Mouse (Mus musculus) thymus, adult 2 months (tissue): ENCODE results near the gene Cd300lf. TPM values are rescaled to one million over a fixed set of nuclear protein-coding genes. Genes with fewer than 3 reads are reported as not detected.

Source experiments
- DNase-seq: peaks from one replicate; pipeline ENCODE4 v3.0.0; 2021
- H3K27ac ChIP-seq: fragments of 200-500 bp; 2 replicates; pipeline ENCODE4 v1.5.1; 2012; ENCODE audit warnings: low read length, control low read depth; ENCODE audit not compliant: control insufficient read depth, insufficient read depth
- H3K27me3 ChIP-seq: fragments of 200-500 bp; 2 replicates; pipeline ENCODE4 v1.6.1; 2012; ENCODE audit warnings: mild to moderate bottlenecking, low read length, moderate library complexity, mixed read lengths; ENCODE audit not compliant: control insufficient read depth, insufficient read depth
- H3K36me3 ChIP-seq: fragments of 200-500 bp; 2 replicates; pipeline ENCODE4 v1.6.1; 2012; ENCODE audit warnings: mild to moderate bottlenecking, low read length, moderate library complexity; ENCODE audit not compliant: control insufficient read depth, insufficient read depth
- H3K4me1 ChIP-seq: fragments of 200-500 bp; replicated peaks from 2 replicates; pipeline ENCODE4 v1.6.1; 2012; ENCODE audit warnings: low read length; ENCODE audit not compliant: control insufficient read depth, insufficient read depth
- H3K4me3 ChIP-seq: fragments of 200-500 bp; 2 replicates; pipeline ENCODE4 v1.5.1; 2012; ENCODE audit warnings: mild to moderate bottlenecking, low read length, control low read depth, moderate library complexity; ENCODE audit not compliant: control insufficient read depth, insufficient read depth
- CTCF ChIP-seq: fragments of 200-500 bp; IDR thresholded peaks from 2 replicates; pipeline ENCODE4 v1.5.1; 2012; ENCODE audit warnings: mild to moderate bottlenecking, control low read depth, low read length, moderate library complexity, borderline replicate concordance; ENCODE audit not compliant: control insufficient read depth, poor library complexity, insufficient read depth; ENCODE audit errors: extremely low read depth
- POLR2A ChIP-seq: fragments of 200-500 bp; IDR thresholded peaks from 2 replicates; pipeline ENCODE4 v1.6.1; 2012; ENCODE audit warnings: mild to moderate bottlenecking, low read length, control low read depth, moderate library complexity; ENCODE audit not compliant: control insufficient read depth, poor library complexity, insufficient read depth; ENCODE audit errors: extremely low read depth
- WGBS: fragments of 180-500 bp; shearing (Covaris S2); methylation state at CpG from one replicate; pipeline ENCODE4 v1.1.7; 2018; 5-methylcytosine and 5-hydroxymethylcytosine counted together
- polyA plus RNA-seq: library from polyadenylated mRNA; depleted of rRNA; stranded (reverse); fragments of >200 nt; gene quantifications from 2 replicates; pipeline ENCODE4 v1.2.3, GENCODE M21; 2012; rRNA removed

The Cd300lf gene
- 8.4 and 10.4 TPM in 2 replicates for polyA plus RNA-seq

DNA sequence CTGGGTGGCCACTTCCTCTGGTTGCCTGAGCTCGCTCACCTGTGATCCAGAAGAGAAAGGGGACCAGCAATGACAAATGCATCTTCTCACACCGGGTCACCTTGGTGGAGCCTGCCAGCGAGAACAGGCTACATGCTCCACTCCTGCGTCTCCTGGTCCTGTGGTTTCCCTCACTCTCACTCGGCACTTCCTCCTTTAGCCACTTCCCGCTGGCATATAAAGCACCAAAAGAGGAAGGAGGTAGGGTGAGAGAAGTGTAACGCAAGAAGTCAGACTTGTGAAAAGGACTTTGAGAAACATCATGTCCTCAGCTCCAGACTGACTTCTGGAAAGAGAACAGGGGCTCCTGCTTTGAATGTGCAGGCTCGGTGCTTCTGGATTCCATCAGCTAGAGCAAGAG lies at the start of gene Cd300lf:
Gene Cd300lf (minus strand): TSS at position 193 of the 400 bp plus-strand sequence.
- Histone ChIP-seq H3K4me3 (peak within 1 kb of the TSS; percentile 16; the same call in 1 of the 2 replicates), H3K36me3 (no peaks in the 10 kb centered on the region), H3K27ac (no peak within 1 kb of the TSS), H3K27me3 (no peaks in the 10 kb centered on the region), H3K4me1 (peaks cover 9% of the 10 kb centered on the region)
- TF ChIP-seq POLR2A (no peak), CTCF (no peak)
- 7% methylated on average over 8 of the region's 8 CpGs for WGBS
- peak; percentile 5 for DNase-seq

DNA sequence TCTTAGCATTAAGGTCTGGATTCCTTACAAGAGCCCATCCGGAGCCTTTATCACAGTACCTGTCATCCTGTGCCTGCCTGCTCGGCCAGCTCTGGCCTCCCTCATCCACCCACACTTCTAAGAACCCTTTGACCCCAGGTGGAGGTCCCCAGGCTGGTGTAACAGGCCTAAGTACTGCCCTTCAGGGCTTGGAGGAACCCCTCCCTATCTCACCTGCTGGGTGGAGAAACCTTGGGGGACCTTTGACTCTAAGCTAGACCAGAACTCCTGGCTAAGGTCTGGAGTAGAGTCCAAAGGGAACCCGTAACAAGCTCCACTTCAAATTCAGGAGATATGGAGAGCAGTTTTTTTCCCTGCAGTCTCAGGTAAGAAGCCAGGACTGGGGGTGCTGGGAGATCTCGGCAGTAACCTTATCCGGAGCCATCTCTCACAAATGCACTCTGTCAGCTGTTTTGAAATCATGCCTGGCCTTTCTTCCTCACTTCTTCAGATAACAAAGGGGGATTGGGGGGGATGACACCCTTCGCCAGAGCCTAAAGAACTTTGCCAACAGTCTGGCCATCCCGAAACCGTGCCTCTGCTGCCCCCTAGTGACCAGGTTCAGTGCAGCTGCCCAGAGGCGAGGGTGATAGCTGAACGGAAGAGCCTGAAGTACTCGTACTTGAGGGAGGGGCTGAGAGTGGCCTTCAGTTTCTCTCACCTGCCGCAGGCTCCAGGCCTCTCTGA lies 48.3 kb upstream of the Cd300lf start:
- 36% methylated on average over 12 of the region's 12 CpGs for WGBS
- no peak overlapping the region for H3K4me3 ChIP-seq
- H3K4me1 ChIP-seq: peaks cover 19% of the 10 kb centered on the region
- H3K36me3 ChIP-seq: peaks cover 50% of the 10 kb centered on the region
- H3K27ac ChIP-seq: no peak overlapping the region
- peak; percentile 92 for DNase-seq
- no peaks in the 10 kb centered on the region for H3K27me3 ChIP-seq
- TF ChIP-seq POLR2A: no peak
- peak; percentile 92 for TF ChIP-seq CTCF

DNA sequence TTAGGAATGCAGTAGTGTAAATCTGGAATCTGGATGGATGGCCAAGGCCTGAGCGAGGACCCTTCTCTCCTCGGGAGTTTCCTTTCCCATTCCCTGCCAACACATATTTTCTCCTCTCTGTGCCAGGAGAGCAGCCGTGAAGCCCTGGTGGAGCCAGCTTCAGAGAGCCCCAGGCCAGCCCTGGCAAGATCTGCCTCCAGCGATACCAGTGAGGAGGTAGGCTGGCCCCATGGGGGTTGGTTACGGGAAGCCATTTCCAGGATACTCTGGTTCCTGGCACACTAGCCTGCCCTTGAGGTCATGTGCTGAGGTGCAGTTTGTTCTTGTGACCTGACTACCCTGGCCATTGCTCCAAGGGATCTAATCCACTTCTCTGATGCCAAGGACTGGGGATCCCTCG lies 46.1 kb upstream of the Cd300lf start:
- TF ChIP-seq POLR2A (no peak), CTCF (no peak)
- H3K36me3 ChIP-seq: peaks cover 70% of the 10 kb centered on the region
- peaks cover 12% of the 10 kb centered on the region for H3K4me1 ChIP-seq
- H3K27ac ChIP-seq: no peak overlapping the region
- 93% methylated on average over 6 of the region's 6 CpGs for WGBS
- H3K4me3 ChIP-seq: no peak overlapping the region
- no peak for DNase-seq
- H3K27me3 ChIP-seq: no peaks in the 10 kb centered on the region

DNA sequence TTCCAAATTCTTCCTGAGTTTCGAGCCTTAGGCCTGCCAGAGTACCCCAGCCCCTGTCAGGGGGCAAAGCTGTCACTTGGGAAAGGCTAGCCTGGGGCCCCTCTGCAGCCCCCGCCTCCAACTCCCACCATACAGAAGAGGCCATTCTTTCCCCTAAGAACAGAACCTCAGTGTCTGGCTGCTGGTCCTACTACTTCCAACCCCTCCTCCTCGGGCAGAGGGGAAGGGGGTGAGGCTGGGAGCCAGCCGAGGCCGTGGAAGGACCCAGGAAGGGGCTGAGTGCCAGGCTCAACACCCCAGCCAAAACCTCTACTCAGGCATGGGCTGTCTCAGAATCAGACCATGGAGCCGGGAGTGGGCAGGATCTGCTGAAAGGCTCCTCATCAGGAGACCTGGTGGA lies 45.4 kb upstream of the Cd300lf start:
- TF ChIP-seq POLR2A (no peak), CTCF (no peak)
- peaks cover 70% of the 10 kb centered on the region for H3K36me3 ChIP-seq
- 94% methylated on average over 6 of the region's 6 CpGs for WGBS
- no peaks in the 10 kb centered on the region for H3K27me3 ChIP-seq
- H3K4me3 ChIP-seq: no peak overlapping the region
- no peak for DNase-seq
- H3K27ac ChIP-seq: no peak overlapping the region
- peaks cover 12% of the 10 kb centered on the region for H3K4me1 ChIP-seq

DNA sequence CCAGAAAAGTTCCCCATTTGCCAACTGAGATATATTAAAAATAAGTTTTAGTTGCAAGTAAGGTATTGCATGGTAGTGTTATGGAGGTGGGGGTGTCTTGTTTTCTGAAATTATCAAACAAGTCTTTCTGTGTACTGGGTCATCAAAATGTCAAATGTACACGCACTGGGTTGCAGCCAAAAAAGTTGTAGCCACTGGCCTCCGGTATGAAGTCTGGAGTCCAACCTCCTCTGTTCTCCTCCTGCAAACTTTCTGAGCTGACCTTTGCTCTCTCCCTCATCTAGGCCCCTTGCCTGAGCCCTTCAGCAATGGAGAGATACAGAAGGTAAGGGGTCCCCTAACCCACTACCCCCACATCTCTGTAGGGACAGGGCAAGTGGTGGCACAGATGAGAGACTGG lies 45.0 kb upstream of the Cd300lf start:
- no peak overlapping the region for H3K27ac ChIP-seq
- no peaks in the 10 kb centered on the region for H3K27me3 ChIP-seq
- DNase-seq: no peak
- no peak for TF ChIP-seq POLR2A
- no peak for TF ChIP-seq CTCF
- H3K36me3 ChIP-seq: peaks cover 70% of the 10 kb centered on the region
- WGBS: 94% methylated on average over 2 of the region's 2 CpGs
- peaks cover 14% of the 10 kb centered on the region for H3K4me1 ChIP-seq
- H3K4me3 ChIP-seq: no peak overlapping the region

DNA sequence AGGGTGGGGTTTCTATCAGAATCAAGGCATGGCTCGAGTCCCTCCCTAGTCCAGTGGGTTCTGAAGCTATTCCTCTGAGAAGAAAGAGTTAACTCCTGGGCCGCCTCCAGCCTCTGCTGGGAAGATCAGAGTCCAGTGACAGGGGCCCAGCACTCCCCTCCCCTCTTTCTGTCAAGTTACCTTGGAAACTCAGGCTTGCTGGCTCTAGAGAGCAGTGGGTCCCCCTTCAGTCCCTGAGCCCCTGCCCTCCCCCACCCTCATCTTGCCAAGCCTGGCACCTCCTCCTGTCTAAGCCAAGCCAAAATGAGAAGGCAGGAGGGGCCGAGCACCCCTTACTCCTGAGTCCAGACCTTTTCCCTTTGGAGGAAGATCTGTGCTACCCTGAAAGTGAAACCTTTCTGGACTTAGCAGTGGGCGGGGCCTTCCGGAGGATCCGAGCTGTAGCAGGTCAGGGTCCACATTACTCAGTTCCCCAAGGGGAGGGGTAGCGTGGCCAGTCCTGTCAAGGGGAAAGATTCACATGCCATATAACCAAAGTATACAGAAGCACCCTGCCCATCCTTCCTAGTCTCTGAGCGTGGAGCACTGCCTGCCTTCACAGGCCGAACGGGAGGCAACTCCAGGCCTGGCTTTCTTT lies 43.9 kb upstream of the Cd300lf start:
- Histone ChIP-seq H3K27me3 (no peaks in the 10 kb centered on the region), H3K4me3 (no peak overlapping the region), H3K27ac (no peak overlapping the region), H3K36me3 (peaks cover 70% of the 10 kb centered on the region), H3K4me1 (peaks cover 23% of the 10 kb centered on the region)
- TF ChIP-seq POLR2A (no peak), CTCF (no peak)
- DNase-seq: no peak
- WGBS: 91% methylated on average over 10 of the region's 10 CpGs
